Mouse (Mus musculus) layer of hippocampus, postnatal 25 days (tissue): ENCODE data around the gene Gpatch11. TPM values are rescaled to one million over a fixed set of nuclear protein-coding genes. Genes with fewer than 3 reads are reported as not detected.

Experiments
- DNase-seq, 2 experiments: peaks; one replicate each; pipeline ENCODE4 v3.0.0; 2022; ENCODE audit warnings: mixed read lengths in 2 of 2, low spot score in 1 of 2; ENCODE audit errors: extremely low spot score in 1 of 2
- total RNA-seq, 2 experiments: library from RNA; stranded (reverse); gene quantifications; 2 replicates each; pipeline ENCODE4 v1.2.3; 2021

Gene Gpatch11
- total RNA-seq, 2 experiments from 2014 or later: 41.2 to 41.7 TPM

- DNase-seq: no peak
Measured at GRCm38 (mm10) chr17:78889184-78889583, 53.8 kb downstream of the Gpatch11 start.

- DNase-seq: no peak
Measured at GRCm38 (mm10) chr17:78891020-78891419, 55.7 kb downstream of the Gpatch11 start.

- no peak for DNase-seq
Measured at GRCm38 (mm10) chr17:78894991-78895390, 59.6 kb downstream of the Gpatch11 start.

GRCm38 (mm10) chr17:78895394-78895793, 60.0 kb downstream of the Gpatch11 start:
- no peak for DNase-seq

Other genes with a start within 250 kb of the Gpatch11 start
- 10 to 100 TPM; 66.9 to 68.9 TPM for gene Strn, start 98.4 kb upstream of the Gpatch11 start, total RNA-seq
- 10 to 100 TPM; 50.2 to 59.1 TPM for gene Heatr5b, start 203 bp upstream of the Gpatch11 start, total RNA-seq
- 1 to 10 TPM; 4.1 to 5.9 TPM for gene Eif2ak2, start 47.0 kb downstream of the Gpatch11 start, total RNA-seq
- gene Sult6b1, start 71.4 kb downstream of the Gpatch11 start, total RNA-seq: not detected
- gene Cebpzos, start 80.9 kb downstream of the Gpatch11 start, total RNA-seq: 10 to 100 TPM; 25.7 to 35.0 TPM
- 10 to 100 TPM; 32.5 to 32.9 TPM for gene Cebpz, start 101.5 kb downstream of the Gpatch11 start, total RNA-seq
- 10 to 100 TPM; 52.7 to 58.2 TPM for gene Ndufaf7, start 101.6 kb downstream of the Gpatch11 start, total RNA-seq
- 10 to 100 TPM; 13.1 to 14.7 TPM for gene Prkd3, start 185.2 kb downstream of the Gpatch11 start, total RNA-seq
- gene Qpct, start 216.3 kb downstream of the Gpatch11 start, total RNA-seq: 10 to 100 TPM; 12.5 to 14.8 TPM